Mouse (Mus musculus) regulatory T cell (primary cell): Measurements from ENCODE around the gene Ccdc186.

Experiments
- in situ Hi-C: fragments of 300-600 bp; cut with MboI, MseI; formaldehyde crosslinking; loops from one replicate; pipeline ENCODE4 v1.15.1; 2025; ENCODE audit warnings: high pct_unique_total_duplicates

Gene Ccdc186

GRCm38 (mm10) chr19:56821798-56822447 is at the start of gene Ccdc186:
Ccdc186 (minus strand) TSS chr19:56822190.
- in situ Hi-C loops, result no loop called here

- in situ Hi-C loops, result loop anchor here (10.0 kb wide), 1 partner anchor 533 kb away; no protein-coding TSS in a partner anchor
These were observed 45.7 kb upstream of the Ccdc186 start for GRCm38 (mm10) chr19:56867701-56868100.

GRCm38 (mm10) chr19:56856455-56856854 is 34.5 kb upstream of the Ccdc186 start:
- in situ Hi-C loops, result no loop called here

DNA sequence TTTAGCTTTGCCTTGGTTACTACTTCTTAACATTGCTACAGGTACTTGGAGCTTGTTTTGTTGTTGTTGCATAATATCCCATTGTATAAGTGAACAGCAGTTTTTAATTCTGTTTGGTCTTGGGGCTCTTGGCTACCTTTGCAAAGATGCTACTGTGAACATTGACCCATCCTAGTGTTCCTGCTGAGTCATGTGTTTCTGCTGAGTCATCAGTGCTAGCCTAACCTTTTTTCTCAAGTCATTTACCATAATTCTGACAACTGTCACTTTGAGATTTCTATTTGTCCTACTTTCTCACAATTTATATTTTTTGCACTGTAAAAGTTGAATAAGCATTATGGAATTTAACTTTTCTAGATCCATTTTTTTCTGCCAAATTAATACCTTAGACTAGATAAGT is 30.6 kb upstream of the Ccdc186 start:
- in situ Hi-C loops, result no loop called here

GRCm38 (mm10) chr19:56842974-56843373 is 21.0 kb upstream of the Ccdc186 start:
- in situ Hi-C loops, result no loop called here

DNA sequence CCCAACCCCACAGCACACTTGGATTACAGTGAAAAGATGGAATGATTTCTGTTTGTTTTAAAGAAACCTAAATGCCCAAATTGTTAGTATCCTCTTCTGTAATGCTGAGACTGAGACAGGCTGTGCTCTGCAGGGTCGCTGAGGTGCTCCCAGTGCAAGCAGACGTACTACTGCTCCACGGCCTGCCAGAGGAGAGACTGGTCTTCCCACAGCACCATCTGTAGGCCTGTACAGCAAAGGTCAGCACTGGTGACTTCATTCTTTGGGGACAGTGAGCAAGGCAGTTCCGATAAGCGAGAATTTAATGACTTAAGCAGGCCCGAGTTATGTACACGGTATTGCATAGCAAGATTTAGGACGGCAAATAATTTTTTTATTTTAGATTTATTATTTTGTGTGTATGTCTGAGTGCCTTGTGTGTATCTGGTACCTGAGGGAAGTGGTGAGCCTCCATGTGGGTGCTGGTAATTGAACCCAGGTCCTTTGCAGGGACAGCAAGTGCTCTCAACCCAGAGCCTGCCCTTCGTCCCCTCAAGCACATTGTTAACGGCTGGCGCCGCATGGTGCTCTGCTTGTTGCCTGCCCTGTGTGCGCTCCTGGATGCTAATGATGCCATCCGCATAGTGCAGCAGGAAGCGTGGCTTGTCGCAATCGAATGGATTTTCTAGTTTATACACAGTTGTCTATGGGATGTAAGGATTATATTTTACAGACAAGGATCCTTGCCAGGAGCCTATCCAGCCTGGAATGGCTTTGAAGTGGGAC is 17.1 kb upstream of the Ccdc186 start:
- in situ Hi-C loops, result no loop called here

DNA sequence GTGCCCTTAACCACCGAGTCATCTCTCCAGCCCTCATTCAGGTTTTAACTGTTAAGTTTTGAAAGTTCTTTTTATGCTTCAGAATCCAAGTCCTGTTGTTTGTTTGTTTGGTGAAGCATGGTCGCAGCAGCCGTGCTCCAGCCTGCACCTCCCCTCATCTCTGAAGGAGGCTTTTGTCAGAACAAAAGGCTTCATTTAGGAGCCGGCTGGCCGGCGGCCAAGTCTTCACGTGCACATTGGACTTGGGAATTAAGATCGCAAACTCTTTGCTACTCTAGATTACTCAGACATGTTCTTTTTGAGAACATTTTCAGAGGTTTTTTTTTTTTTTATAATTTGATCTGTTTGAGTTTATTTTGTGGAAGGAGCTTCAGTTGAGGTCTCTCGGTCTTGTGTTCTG is 13.3 kb upstream of the Ccdc186 start:
- in situ Hi-C loops, result no loop called here

DNA sequence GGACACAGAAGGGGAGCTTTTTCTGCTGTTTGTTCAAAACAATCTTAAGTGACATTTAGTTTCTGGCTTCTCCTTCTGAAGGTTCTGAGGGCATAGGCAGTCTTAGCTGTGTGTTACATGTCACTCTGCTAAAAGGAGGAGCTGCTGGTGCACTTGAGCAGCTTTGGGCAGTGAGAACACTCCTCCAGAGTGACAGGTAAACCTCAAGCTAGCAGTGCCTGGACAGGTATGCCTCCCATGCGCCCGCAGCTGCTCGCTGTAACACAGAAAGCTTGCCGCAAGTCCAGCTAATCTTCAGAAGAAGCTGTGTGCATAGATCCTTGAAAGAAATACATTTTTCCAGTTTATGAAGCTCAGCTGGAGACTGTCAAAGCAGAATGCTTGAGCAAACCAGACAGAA is 8.2 kb upstream of the Ccdc186 start:
- in situ Hi-C loops, result no loop called here

DNA sequence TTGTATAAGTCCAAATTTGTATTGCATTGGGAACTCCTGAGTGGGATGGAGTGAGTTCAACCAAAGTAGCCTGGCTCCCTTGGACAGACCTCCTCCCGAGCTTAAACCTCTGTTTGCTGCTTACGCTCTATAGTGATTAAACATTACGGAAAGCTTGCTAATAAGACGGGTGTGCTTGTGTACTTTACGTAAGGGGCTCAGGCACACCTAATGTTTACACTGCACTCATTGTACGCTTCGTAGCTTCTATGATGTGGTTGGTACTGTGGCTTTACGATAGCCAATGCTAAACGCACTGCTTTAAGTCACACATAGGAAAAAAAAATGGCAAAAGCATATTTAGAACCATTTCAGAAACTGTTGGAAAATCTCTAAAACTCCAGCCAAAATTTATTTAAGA is 7.3 kb upstream of the Ccdc186 start:
- in situ Hi-C loops, result no loop called here

- in situ Hi-C loops, result no loop called here
These were observed 6.3 kb upstream of the Ccdc186 start for GRCm38 (mm10) chr19:56828305-56828704.

GRCm38 (mm10) chr19:56826047-56826631 is 4.1 kb upstream of the Ccdc186 start, which contains the start of gene Tdrd1:
Tdrd1 (plus strand) TSS chr19:56826209.
- in situ Hi-C loops, result no loop called here

- in situ Hi-C loops, result no loop called here
These were observed 452 bp upstream of the Ccdc186 start for GRCm38 (mm10) chr19:56822448-56822836.

GRCm38 (mm10) chr19:56821040-56821797 is 771 bp downstream of the Ccdc186 start:
- in situ Hi-C loops, result no loop called here

DNA sequence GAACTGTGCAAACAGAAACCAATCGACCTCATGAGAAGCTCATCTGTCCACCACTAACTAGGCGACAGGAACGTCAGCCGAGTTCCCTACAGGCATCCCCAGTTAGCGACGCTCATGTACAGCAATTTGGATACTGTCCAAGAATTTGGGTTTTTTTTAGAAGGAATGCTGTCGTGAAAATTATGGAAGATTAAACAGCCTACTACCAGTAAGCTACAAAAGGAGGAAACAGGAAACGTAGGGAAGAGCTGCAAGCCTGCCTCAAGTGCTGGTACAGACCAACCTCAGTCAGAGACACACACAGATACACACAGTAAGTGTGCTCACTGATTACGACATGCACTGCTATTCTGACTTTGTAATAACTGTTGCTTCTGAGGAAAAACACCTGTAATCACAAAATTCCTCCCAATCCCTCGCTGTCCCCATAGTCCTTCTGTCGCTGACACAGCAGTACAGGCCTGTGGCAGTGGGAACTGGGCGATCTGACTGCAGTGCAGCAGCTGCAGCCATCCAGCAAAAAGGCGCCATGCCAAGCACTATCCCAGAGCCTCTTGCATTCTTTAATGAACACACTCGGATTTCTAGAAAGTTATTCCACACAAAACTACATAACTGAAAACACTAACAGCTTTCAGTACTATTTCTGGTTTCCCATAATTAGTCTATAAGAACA is 4.0 kb downstream of the Ccdc186 start:
- in situ Hi-C loops, result no loop called here

GRCm38 (mm10) chr19:56813360-56813759 is 8.6 kb downstream of the Ccdc186 start:
- in situ Hi-C loops, result loop anchor here (5.0 kb wide), 1 partner anchor 1286 kb away; no protein-coding TSS in a partner anchor

- in situ Hi-C loops, result loop anchor here (5.0 kb wide), 1 partner anchor 1284 kb away; no protein-coding TSS in a partner anchor
These were observed 10.4 kb downstream of the Ccdc186 start for GRCm38 (mm10) chr19:56811590-56811989.

GRCm38 (mm10) chr19:56810641-56811146 is 11.3 kb downstream of the Ccdc186 start:
- in situ Hi-C loops, result loop anchor here (5.0 kb wide), 1 partner anchor 1283 kb away; no protein-coding TSS in a partner anchor

DNA sequence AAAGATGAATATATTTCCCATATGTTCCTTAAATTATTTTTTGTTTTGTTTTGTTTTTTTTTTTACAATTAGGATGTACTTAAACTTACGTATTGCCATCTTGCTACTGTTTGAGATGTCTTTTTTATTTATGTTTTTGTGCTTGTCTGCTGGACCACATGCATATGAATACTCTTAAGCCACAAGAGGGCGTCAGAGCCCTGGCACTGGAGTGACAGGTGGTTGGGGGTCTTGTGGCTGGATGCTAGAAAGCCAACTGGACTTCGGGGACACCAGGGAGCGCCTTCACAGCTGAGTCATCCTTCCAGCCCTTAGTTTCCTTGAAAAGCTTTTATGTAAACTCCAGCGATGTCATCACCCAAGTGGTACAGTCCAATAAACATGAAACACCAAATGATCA is 13.2 kb downstream of the Ccdc186 start:
- in situ Hi-C loops, result no loop called here

DNA sequence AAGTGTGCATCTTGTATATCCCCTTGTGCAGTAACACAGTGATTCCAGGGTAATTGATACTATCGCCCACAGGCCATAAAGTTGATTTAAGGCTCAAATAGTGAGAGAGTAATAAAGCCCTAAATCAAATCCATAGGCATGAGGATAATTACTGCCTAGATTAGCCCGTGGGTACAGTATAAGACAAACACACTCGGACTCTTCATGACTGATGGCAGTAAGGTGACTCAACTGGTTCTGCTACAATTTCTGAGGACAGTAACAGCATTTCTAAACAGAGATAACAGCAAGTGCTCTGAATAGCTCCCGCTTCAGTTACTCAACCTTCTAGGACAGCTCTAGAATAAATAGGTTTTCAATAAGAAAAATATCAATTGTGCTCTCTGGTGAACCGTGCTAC is 14.9 kb downstream of the Ccdc186 start:
- in situ Hi-C loops, result no loop called here

GRCm38 (mm10) chr19:56805366-56805765 is 16.6 kb downstream of the Ccdc186 start:
- in situ Hi-C loops, result no loop called here

DNA sequence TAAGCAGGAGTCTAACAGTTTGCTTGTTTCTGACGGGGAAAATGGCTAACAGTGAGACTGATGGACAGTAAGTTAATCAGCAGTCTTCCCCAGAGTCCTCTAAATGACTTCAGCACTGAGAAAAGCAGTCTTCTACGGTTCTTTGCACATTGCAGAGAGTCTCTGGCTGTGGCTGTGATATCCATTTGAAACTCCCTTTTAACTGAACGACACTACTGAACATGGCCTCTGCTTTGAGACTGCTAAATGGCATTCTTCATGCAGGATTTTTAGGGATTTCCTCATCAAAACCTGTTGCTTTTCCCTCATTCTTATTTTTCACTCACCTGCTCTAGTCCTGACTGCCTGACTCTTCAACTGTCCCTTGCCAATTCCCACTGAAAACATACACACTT is 19.6 kb downstream of the Ccdc186 start:
- in situ Hi-C loops, result no loop called here
